ENCODE assay signal across 7 mouse cellular contexts in genomic region chr7:25296945-25297453, GRCm38 (mm10). TPM values are rescaled to one million over a fixed set of nuclear protein-coding genes. Genes with fewer than 3 reads are reported as not detected.
DNase-seq lines count a peak whose midpoint lies in the region; ATAC-seq and TF ChIP-seq lines count a peak whose summit lies in the region.

No protein-coding gene starts in this region.

- ATAC-seq in hematopoietic stem cell, adult 5-6 weeks (replicated peaks in 1 of 2; ENCODE audit: insufficient read depth in 1 of 2, low FRiP score in 2 of 2, low TSS enrichment in 1 of 2, low read depth in 1 of 2, poor library complexity in 2 of 2, severe bottlenecking in 2 of 2), result peak; percentile 38 to 42; a peak in 3 of 4 replicates
- ATAC-seq in lung, embryonic 15.5 days (ENCODE audit: borderline replicate concordance, extremely low read depth, low FRiP score, low TSS enrichment), result peak; percentile 43; the same call in 1 of the 2 replicates

- peak; percentile 53 for DNase-seq in right cerebral cortex, postnatal 4 days
- DNase-seq in right cerebral cortex, postnatal 25 days, result no peak
- DNase-seq in brain, embryonic 14.5 days (ENCODE audit: low read depth), result peak; percentile 68
- DNase-seq in spleen, postnatal 10 days (ENCODE audit: low spot score in 2 of 2), result peak; percentile 37 to 77
- DNase-seq in gastrocnemius, adult 18-20 months (ENCODE audit: low spot score), result no peak

- H3K36me3 ChIP-seq in lung, embryonic 15.5 days, result peaks cover 37% of the 10 kb centered on the region

- peaks cover 14% of the 10 kb centered on the region for H3K4me1 ChIP-seq in lung, embryonic 15.5 days

- H3K27ac ChIP-seq in lung, embryonic 15.5 days, result peak overlapping the region; percentile 96

- WGBS in lung, embryonic 15.5 days, result under 1% methylated on average over 21 of the region's 21 CpGs

- no peaks in the 10 kb centered on the region for H3K27me3 ChIP-seq in lung, embryonic 15.5 days

- no peaks in the 10 kb centered on the region for H3K9me3 ChIP-seq in lung, embryonic 15.5 days

- peak overlapping the region; percentile 87 for H3K4me2 ChIP-seq in lung, embryonic 15.5 days

- H3K9ac ChIP-seq in lung, embryonic 15.5 days, result peak overlapping the region; percentile 82

- H3K4me3 ChIP-seq in lung, embryonic 15.5 days, result peak overlapping the region; percentile 69

- TF ChIP-seq POLR2A in brain, embryonic 14.5 days (IDR thresholded peaks at IDR 0.05; ENCODE audit: borderline replicate concordance, extremely low read depth, insufficient read depth, insufficient read length, poor library complexity, severe bottlenecking), result no peak

- TF ChIP-seq CTCF in brain, embryonic 14.5 days (IDR thresholded peaks at IDR 0.05; ENCODE audit: borderline replicate concordance, extremely low read depth, insufficient read depth, insufficient read length), result no peak

RNA-seq across cellular contexts. Expression of gene Pafah1b3, which starts 0.8 kb away (rescaled TPM):
- polyA plus RNA-seq in brain, embryonic 14.5 days (2012; rRNA removed), result 640 and 871 TPM in 2 replicates
- total RNA-seq in hematopoietic stem cell, adult 5-6 weeks (2017), result 20.8 and 37.0 TPM in 2 replicates
- 174 and 183 TPM in 2 replicates for polyA plus RNA-seq in lung, embryonic 15.5 days (2015; fragmentation: Nextera tagmentation; extraction: Ambion mirVana)
- 1 to 10 TPM in 1 of 2 experiments, under 1 TPM in 1; 0.82 to 1.1 TPM for total RNA-seq in gastrocnemius, adult 18-20 months (2021)

RNA-seq across cellular contexts. Expression of gene Prr19, which starts 4.2 kb away (rescaled TPM):
- 2.8 and 2.9 TPM in 2 replicates for polyA plus RNA-seq in brain, embryonic 14.5 days (2012; rRNA removed)
- not detected in 2 replicates for total RNA-seq in hematopoietic stem cell, adult 5-6 weeks (2017)
- 0.27 and 0.38 TPM in 2 replicates for polyA plus RNA-seq in lung, embryonic 15.5 days (2015; fragmentation: Nextera tagmentation; extraction: Ambion mirVana)
- not detected for total RNA-seq in gastrocnemius, adult 18-20 months (2021)

RNA-seq across cellular contexts. Expression of gene Tmem145, which starts 8.9 kb away (rescaled TPM):
- polyA plus RNA-seq in brain, embryonic 14.5 days (2012; rRNA removed), result 163 and 167 TPM in 2 replicates
- total RNA-seq in hematopoietic stem cell, adult 5-6 weeks (2017), result not detected in 2 replicates
- 0.22 and 0.25 TPM in 2 replicates for polyA plus RNA-seq in lung, embryonic 15.5 days (2015; fragmentation: Nextera tagmentation; extraction: Ambion mirVana)
- not detected for total RNA-seq in gastrocnemius, adult 18-20 months (2021)

RNA-seq across cellular contexts. Expression of gene Megf8, which starts 20.0 kb away (rescaled TPM):
- polyA plus RNA-seq in brain, embryonic 14.5 days (2012; rRNA removed), result 53.0 and 60.7 TPM in 2 replicates
- total RNA-seq in hematopoietic stem cell, adult 5-6 weeks (2017), result 4.8 and 5.3 TPM in 2 replicates
- polyA plus RNA-seq in lung, embryonic 15.5 days (2015; fragmentation: Nextera tagmentation; extraction: Ambion mirVana), result 12.7 and 13.5 TPM in 2 replicates
- 10 to 100 TPM; 20.3 to 22.0 TPM for total RNA-seq in gastrocnemius, adult 18-20 months (2021)

RNA-seq across cellular contexts. Expression of gene Cic, which starts 29.5 kb away (rescaled TPM):
- polyA plus RNA-seq in brain, embryonic 14.5 days (2012; rRNA removed), result 107 and 149 TPM in 2 replicates
- total RNA-seq in hematopoietic stem cell, adult 5-6 weeks (2017), result 39.1 and 39.4 TPM in 2 replicates
- polyA plus RNA-seq in lung, embryonic 15.5 days (2015; fragmentation: Nextera tagmentation; extraction: Ambion mirVana), result 29.5 and 30.3 TPM in 2 replicates
- total RNA-seq in gastrocnemius, adult 18-20 months (2021), result 10 to 100 TPM; 34.8 to 38.3 TPM

Comparison
In these comparisons a context has a peak if more than half of its experiments do, and no peak if none do; other contexts are left out.
1. DNase-seq: peak in right cerebral cortex, postnatal 4 days (single experiment), brain, embryonic 14.5 days (single experiment) and spleen, postnatal 10 days (2 of 2); none in right cerebral cortex, postnatal 25 days (single experiment) and gastrocnemius, adult 18-20 months (single experiment).
2. RNA of gene Pafah1b3, which starts 0.8 kb away (total RNA-seq): 20.8 to 37.0 TPM in hematopoietic stem cell, adult 5-6 weeks; 0.82 to 1.1 TPM in gastrocnemius, adult 18-20 months; every median in the first group is over 10 times any median in the second.